Mouse (Mus musculus) adrenal gland, postnatal 4 days (tissue): ENCODE results near the gene Zfp354b. TPM values are rescaled to one million over a fixed set of nuclear protein-coding genes. Genes with fewer than 3 reads are reported as not detected.
A peak's percentile ranks its signal among the peaks of the same experiment; 100 is the strongest.

Experiments used
- DNase-seq, 2 experiments: peaks; one replicate each; pipeline ENCODE4 v3.0.0; 2021 to 2022; ENCODE audit warnings: low spot score in 2 of 2, mixed read lengths in 2 of 2
- total RNA-seq, 2 experiments: library from RNA; stranded (reverse); gene quantifications; 2 replicates each; pipeline ENCODE4 v1.2.3; 2021

Zfp354b gene
- total RNA-seq, 2 experiments from 2014 or later = 1.8 to 2.9 TPM

DNA sequence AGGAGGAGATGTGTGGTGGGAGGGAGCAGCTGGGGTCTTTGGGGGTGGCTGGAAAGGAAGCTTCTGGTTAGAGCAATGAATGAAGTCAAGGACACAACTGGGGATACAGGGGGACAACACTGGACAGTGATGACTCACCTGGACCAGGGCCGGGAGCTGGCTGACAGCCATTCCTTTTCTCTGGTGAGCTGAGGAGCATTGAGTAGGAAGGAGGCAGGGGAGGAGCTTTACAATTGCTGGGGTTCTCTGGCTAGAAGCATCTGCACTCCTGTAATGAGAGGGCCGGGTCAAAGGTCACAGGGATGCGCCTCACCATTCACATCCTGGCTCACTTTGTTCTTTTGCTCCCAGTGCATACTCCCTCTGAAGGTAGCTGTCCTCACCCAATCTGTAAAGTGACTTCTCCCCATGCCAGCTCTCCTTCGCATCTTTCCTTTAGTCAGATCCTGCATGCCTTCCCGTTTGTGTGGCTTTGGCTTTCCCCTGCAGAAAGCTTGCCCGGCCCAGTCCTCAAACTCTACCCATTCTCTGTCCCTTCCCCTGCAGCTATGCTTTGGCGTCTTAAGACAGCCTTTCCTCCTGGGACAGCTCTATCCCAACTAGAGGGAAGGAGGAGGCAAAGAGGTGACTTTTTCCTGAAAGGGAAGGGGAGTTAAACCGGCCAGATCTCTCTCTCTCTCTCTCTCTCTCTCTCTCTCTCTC, 45.1 kb downstream of the Zfp354b start:
- peak; percentile 15 to 19 for DNase-seq

DNA sequence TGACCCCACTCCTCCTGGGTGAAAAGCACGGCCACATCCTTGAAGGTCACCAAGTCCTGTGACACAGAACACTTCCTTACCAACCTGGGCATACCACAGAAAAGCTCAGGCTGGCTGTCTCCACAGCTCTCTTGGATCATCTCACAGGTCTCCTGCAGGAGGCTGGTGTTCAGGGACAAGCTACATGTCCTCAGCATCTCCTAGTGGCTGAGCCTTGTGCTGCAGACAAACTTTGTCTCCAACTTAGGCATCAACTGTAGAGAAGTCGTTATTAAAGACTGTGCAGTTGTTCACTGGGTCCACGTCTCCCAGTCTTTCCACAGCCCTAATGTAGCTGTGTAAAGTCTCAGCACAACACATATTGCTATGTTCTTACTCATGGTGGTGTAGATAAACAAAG, 47.7 kb downstream of the Zfp354b start:
- no peak for DNase-seq

DNA sequence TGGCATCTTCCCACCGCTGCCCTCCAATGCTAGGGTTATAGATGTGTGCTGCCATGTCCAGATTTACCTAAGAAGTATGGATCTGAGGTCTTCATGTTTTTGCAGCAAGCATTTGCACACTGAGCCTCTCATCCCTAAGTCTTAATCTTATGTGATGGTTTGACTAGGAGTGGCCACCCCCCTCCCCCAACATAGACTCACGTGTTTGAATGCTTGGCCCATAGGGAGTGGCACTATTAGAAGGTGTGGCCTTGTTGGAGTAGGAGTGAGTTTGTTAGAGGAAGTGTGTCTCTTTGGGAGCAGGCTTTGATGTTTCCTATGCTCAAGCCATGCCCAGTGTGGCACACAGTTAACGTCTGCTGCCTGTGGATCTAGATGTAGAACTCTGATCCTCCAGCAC, 52.8 kb downstream of the Zfp354b start:
- no peak for DNase-seq

Other genes with a start within 250 kb of the Zfp354b start
- gene Zfp354c, start 103.9 kb downstream of the Zfp354b start, total RNA-seq = 10 to 100 TPM; 13.8 to 18.4 TPM
- under 1 TPM; 0.64 to 0.71 TPM for gene Zfp879, start 90.1 kb downstream of the Zfp354b start, total RNA-seq
- not detected for gene Grm6, start 80.9 kb downstream of the Zfp354b start, total RNA-seq
- 1 to 10 TPM; 6.0 to 6.7 TPM for gene Zfp454, start 44.0 kb downstream of the Zfp354b start, total RNA-seq
- 10 to 100 TPM; 10.3 to 10.7 TPM for gene Zfp2, start 15.5 kb downstream of the Zfp354b start, total RNA-seq
- gene 4933414I15Rik, start 12.1 kb upstream of the Zfp354b start, total RNA-seq = not detected
- gene Prop1, start 22.1 kb upstream of the Zfp354b start, total RNA-seq = not detected
- not detected for gene Olfr1378, start 34.9 kb upstream of the Zfp354b start, total RNA-seq
- gene Olfr1377, start 50.3 kb upstream of the Zfp354b start, total RNA-seq = not detected
- not detected for gene Olfr51, start 72.0 kb upstream of the Zfp354b start, total RNA-seq
- under 1 TPM; 0.45 to 0.67 TPM for gene Olfr54, start 82.6 kb upstream of the Zfp354b start, total RNA-seq
- not detected for gene Olfr1375, start 116.5 kb upstream of the Zfp354b start, total RNA-seq
- 1 to 10 TPM; 7.1 to 8.7 TPM for gene Zfp354a, start 127.6 kb upstream of the Zfp354b start, total RNA-seq